Mouse (Mus musculus): ENCODE measurements at regions not wholly inside any gene's neighbourhood (a gene's known extent, or its start where the extent isn't known, plus 50 kb on each side); places are given as distances from the start of the nearest gene placed in this dataset.

GRCm38 (mm10) chr9:82484341-82484740, 345.0 kb upstream of the Irak1bp1 start:
- Histone ChIP-seq H3K4me3 (no peak overlapping the region), H3K27ac (no peak overlapping the region)
- no peak for DNase-seq (ENCODE audit: extremely low spot score in 1 of 2, low spot score in 2 of 2)
- TF ChIP-seq CTCF (IDR thresholded peaks at IDR 0.05) = no peak
- intact Hi-C loops (cut with DNase I) = no loop called here

DNA sequence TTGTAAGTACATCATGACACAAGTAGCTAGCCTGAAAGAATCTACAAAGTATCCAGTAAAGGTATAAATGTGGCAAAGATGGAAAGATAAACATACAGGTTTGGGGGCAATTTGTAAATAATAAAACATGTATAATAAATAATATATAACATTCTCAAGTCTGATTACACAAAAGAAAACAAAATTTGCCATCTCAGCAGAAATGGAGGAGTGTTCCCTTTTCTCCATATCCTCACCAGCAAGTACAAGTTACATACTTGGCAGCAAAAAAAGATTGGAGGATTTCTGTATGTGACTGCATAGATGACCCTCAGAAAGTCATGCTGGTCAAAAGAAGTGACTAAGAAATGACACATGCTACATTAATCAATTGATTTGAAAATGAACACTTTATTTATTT, 335.9 kb upstream of the Irak1bp1 start:
- TF ChIP-seq CTCF (IDR thresholded peaks at IDR 0.05) = no peak
- intact Hi-C loops (cut with DNase I) = no loop called here
- H3K27ac ChIP-seq = no peak overlapping the region

DNA sequence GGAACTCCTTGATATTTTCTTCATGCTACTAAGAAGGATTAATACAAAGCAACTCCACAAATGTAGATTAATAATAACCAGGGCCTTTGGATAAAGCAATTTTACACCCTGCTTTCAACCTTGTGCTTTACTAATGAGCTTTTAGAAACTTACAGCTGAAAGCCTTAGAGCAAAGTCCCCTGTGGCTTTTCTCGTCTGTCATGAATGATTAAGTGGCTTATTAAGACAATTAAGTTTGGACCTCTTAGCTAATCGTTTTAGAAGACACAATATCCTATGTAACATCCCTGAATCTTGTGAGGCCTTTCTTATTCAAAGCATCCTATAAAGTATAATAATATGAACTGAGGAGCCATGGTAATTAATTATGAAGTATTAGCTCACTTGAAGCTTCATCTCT, 319.3 kb upstream of the Irak1bp1 start:
- no peak for TF ChIP-seq CTCF (IDR thresholded peaks at IDR 0.05)
- intact Hi-C loops (cut with DNase I) = no loop called here
- Histone ChIP-seq H3K27ac (no peak overlapping the region), H3K4me3 (no peak overlapping the region)
- DNase-seq (ENCODE audit: extremely low spot score in 1 of 2, low spot score in 2 of 2) = no peak

More for the DNA sequence above, 335.9 kb upstream of the Irak1bp1 start:
- H3K4me3 ChIP-seq = no peak overlapping the region
- no peak for DNase-seq (ENCODE audit: extremely low spot score in 1 of 2, low spot score in 2 of 2)

DNA sequence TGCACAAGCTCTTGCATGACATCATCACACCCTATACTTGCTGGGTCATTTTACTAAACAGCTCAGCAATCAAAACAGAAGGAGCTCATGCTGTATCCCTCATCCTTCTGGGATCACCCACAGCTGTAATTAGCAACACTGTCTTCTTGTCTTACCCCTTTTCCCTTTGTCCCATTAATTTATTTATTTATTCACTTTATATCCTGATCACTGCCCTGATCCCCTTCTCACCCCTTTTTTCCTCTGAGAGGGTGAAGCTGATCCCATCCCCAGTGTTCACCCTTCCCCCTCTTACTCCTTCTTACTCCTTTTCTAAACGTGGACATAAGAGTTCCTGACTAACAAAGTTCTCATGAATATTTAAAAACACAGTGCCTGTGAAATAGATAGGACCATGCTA, 310.3 kb upstream of the Irak1bp1 start:
- no peak overlapping the region for H3K27ac ChIP-seq
- no peak for TF ChIP-seq CTCF (IDR thresholded peaks at IDR 0.05)
- no peak overlapping the region for H3K4me3 ChIP-seq
- intact Hi-C loops (cut with DNase I) = no loop called here
- DNase-seq (ENCODE audit: extremely low spot score in 1 of 2, low spot score in 2 of 2) = no peak

- no peak for DNase-seq (ENCODE audit: extremely low spot score in 1 of 2, low spot score in 2 of 2)
- intact Hi-C loops (cut with DNase I) = no loop called here
- Histone ChIP-seq H3K4me3 (no peak overlapping the region), H3K27ac (no peak overlapping the region)
- no peak for TF ChIP-seq CTCF (IDR thresholded peaks at IDR 0.05)
Measured at GRCm38 (mm10) chr9:82527867-82528385, 301.4 kb upstream of the Irak1bp1 start.

DNA sequence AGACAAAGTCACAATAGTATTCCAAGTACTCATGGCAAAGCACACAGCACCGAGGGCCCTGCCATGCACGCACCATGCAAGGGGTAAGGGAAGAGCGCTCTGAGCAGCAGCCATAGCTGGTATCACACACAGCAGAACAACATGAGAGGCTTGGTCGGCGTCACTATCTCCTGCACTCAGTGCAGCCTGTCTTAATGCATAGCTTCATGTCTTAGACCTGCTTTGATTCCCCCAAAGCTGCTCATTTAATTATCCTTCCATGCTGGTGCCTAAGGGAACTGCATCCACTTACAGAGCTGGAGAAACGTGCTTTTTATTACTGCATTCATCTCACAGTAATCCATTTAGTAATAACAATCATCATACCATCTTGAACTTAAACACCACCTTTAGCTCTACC, 276.6 kb upstream of the Irak1bp1 start:
- TF ChIP-seq CTCF (IDR thresholded peaks at IDR 0.05) = no peak
- intact Hi-C loops (cut with DNase I) = no loop called here

DNA sequence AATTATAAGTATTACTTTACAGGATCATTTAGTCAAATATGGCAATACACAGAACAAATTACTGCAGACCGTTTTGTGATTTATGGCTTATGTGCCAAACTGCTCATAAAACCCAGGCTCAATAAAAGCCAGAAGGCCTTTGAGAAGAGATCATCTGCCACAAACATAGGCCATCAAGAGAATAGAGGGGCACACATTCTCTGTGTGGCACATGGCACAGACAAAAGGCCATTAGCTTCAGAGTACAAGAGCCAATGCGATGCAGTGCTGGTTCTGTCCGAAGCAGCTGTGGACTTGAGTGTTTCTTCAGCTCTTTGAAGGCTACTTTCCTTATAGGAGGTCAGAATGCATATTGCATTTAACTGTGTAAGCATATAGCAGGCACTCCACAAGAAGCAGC, 276.1 kb upstream of the Irak1bp1 start:
- Histone ChIP-seq H3K4me3 (no peak overlapping the region), H3K27ac (no peak overlapping the region)
- no peak for TF ChIP-seq CTCF (IDR thresholded peaks at IDR 0.05)
- DNase-seq (ENCODE audit: extremely low spot score in 1 of 2, low spot score in 2 of 2) = no peak
- intact Hi-C loops (cut with DNase I) = no loop called here

More for the DNA sequence above, 276.6 kb upstream of the Irak1bp1 start:
- Histone ChIP-seq H3K4me3 (no peak overlapping the region), H3K27ac (no peak overlapping the region)
- DNase-seq (ENCODE audit: extremely low spot score in 1 of 2, low spot score in 2 of 2) = no peak

GRCm38 (mm10) chr9:82562551-82563465, 266.5 kb upstream of the Irak1bp1 start:
- no peak overlapping the region for H3K27ac ChIP-seq
- intact Hi-C loops (cut with DNase I) = no loop called here
- no peak overlapping the region for H3K4me3 ChIP-seq
- TF ChIP-seq CTCF (IDR thresholded peaks at IDR 0.05) = no peak
- no peak for DNase-seq (ENCODE audit: extremely low spot score in 1 of 2, low spot score in 2 of 2)

GRCm38 (mm10) chr9:82581373-82582018, 247.8 kb upstream of the Irak1bp1 start:
- intact Hi-C loops (cut with DNase I) = no loop called here
- TF ChIP-seq CTCF (IDR thresholded peaks at IDR 0.05) = no peak
- Histone ChIP-seq H3K4me3 (no peak overlapping the region), H3K27ac (no peak overlapping the region)
- DNase-seq (ENCODE audit: extremely low spot score in 1 of 2, low spot score in 2 of 2) = no peak

- intact Hi-C loops (cut with DNase I) = no loop called here
- DNase-seq (ENCODE audit: extremely low spot score in 1 of 2, low spot score in 2 of 2) = no peak
- no peak overlapping the region for H3K27ac ChIP-seq
- no peak overlapping the region for H3K4me3 ChIP-seq
- no peak for TF ChIP-seq CTCF (IDR thresholded peaks at IDR 0.05)
Measured at GRCm38 (mm10) chr9:82609111-82609510, 220.2 kb upstream of the Irak1bp1 start.

- H3K4me3 ChIP-seq = no peak overlapping the region
- no peak overlapping the region for H3K27ac ChIP-seq
- DNase-seq (ENCODE audit: extremely low spot score in 1 of 2, low spot score in 2 of 2) = no peak
- TF ChIP-seq CTCF (IDR thresholded peaks at IDR 0.05) = no peak
- intact Hi-C loops (cut with DNase I) = no loop called here
Measured at GRCm38 (mm10) chr9:82609946-82610345, 219.4 kb upstream of the Irak1bp1 start.

DNA sequence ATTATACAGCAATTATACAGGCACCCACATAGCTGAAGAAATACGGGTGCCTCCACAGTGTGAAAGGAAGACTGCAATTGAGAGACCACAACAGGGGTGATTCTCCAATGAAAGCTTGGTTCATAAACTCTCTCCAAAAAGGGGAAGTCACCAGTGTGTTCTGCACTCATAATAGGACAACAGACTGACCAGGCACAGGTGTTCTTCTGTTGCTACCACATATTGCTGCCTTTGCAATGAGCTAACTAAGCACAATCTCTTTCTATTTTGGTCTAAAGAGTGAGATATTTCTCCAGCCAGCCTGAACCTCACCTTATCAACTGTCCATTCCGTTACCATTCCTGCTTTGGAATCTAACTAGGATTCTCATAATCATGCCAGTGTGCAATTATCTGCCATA, 216.8 kb upstream of the Irak1bp1 start:
- intact Hi-C loops (cut with DNase I) = no loop called here
- no peak overlapping the region for H3K27ac ChIP-seq
- TF ChIP-seq CTCF (IDR thresholded peaks at IDR 0.05) = no peak

More for the DNA sequence above, 216.8 kb upstream of the Irak1bp1 start:
- no peak for DNase-seq (ENCODE audit: extremely low spot score in 1 of 2, low spot score in 2 of 2)
- H3K4me3 ChIP-seq = no peak overlapping the region
